Comparison of ENCODE assay signal across 17 mouse cellular contexts in genomic region chr6:114692691-114693090, GRCm38 (mm10). TPM values are rescaled to one million over a fixed set of nuclear protein-coding genes. Genes with fewer than 3 reads are reported as not detected.
DNase-seq lines count a peak whose midpoint lies in the region; ATAC-seq and TF ChIP-seq lines count a peak whose summit lies in the region.
"Had no signal": no experiment of that assay in that cellular context is flagged by ENCODE, and none has a peak within 500 bp of the region (broad histone marks: within the 10 kb centered on the region; RNA-seq: fewer than 3 reads in every experiment).

No protein-coding gene starts in this region.

- no peak overlapping the region for H3K4me3 ChIP-seq in layer of hippocampus, adult 2 months
- no peak overlapping the region for H3K4me3 ChIP-seq in stomach, postnatal 0 days (ENCODE audit: low read depth, low read length)
- H3K4me3 ChIP-seq: heart, embryonic 13.5 days; midbrain, embryonic 12.5 days; neural tube, embryonic 12.5 days; stomach, embryonic 15.5 days had no signal

- no peaks in the 10 kb centered on the region for H3K4me1 ChIP-seq in stomach, postnatal 0 days (replicated peaks; ENCODE audit: control insufficient read depth, insufficient read depth)
- H3K4me1 ChIP-seq: midbrain, embryonic 12.5 days; neural tube, embryonic 12.5 days; stomach, embryonic 15.5 days had no signal

- H3K36me3 ChIP-seq in stomach, postnatal 0 days (ENCODE audit: control insufficient read depth, insufficient read depth, low read length): no peaks in the 10 kb centered on the region
- H3K36me3 ChIP-seq: midbrain, embryonic 12.5 days had no signal

- TF ChIP-seq EP300 in stomach, postnatal 0 days (optimal IDR thresholded peaks at IDR 0.05): no peak

- ATAC-seq in stomach, postnatal 0 days (ENCODE audit: low FRiP score, low TSS enrichment): no peak
- ATAC-seq: intestine, postnatal 0 days had no signal

- peak; percentile 10 for DNase-seq in cerebellum, adult 8-10 months
- no peak for DNase-seq in cerebellum, adult 11-12 months
- no peak for DNase-seq in layer of hippocampus, adult 2 months (ENCODE audit: low spot score in 2 of 2)
- no peak for DNase-seq in layer of hippocampus, adult 9-10 months (ENCODE audit: low spot score)
- peak; percentile 70 to 75 for DNase-seq in right cerebral cortex, postnatal 10 days (ENCODE audit: low spot score in 2 of 2)
- DNase-seq in right cerebral cortex, adult 2 months (ENCODE audit: low spot score in 2 of 2): no peak
- no peak for DNase-seq in kidney, postnatal 4 days
- no peak for DNase-seq in stomach, postnatal 0 days (ENCODE audit: low spot score)
- DNase-seq: adrenal gland, postnatal 25 days; kidney, postnatal 10 days; liver; thymus, postnatal 25 days had no signal

- peak overlapping the region; percentile 18; the same call in 1 of the 2 replicates for H3K27ac ChIP-seq in layer of hippocampus, adult 2 months
- H3K27ac ChIP-seq in stomach, postnatal 0 days (replicated peaks): no peak overlapping the region
- H3K27ac ChIP-seq: heart, embryonic 13.5 days; midbrain, embryonic 12.5 days; neural tube, embryonic 12.5 days; stomach, embryonic 15.5 days had no signal

- H3K9me3 ChIP-seq in stomach, postnatal 0 days (ENCODE audit: control insufficient read depth, low read length): no peaks in the 10 kb centered on the region
- H3K9me3 ChIP-seq: heart, embryonic 13.5 days; midbrain, embryonic 12.5 days; neural tube, embryonic 12.5 days; stomach, embryonic 15.5 days had no signal

- no peak for TF ChIP-seq CTCF in layer of hippocampus, adult 2 months (conservative IDR thresholded peaks at IDR 0.05)
- TF ChIP-seq CTCF in stomach, postnatal 0 days (IDR thresholded peaks at IDR 0.05; ENCODE audit: low read depth): no peak

- no peaks in the 10 kb centered on the region for H3K27me3 ChIP-seq in stomach, postnatal 0 days (ENCODE audit: control insufficient read depth, insufficient read depth, low read length)
- H3K27me3 ChIP-seq: heart, embryonic 13.5 days; midbrain, embryonic 12.5 days; neural tube, embryonic 12.5 days; stomach, embryonic 15.5 days had no signal

- no peak overlapping the region for H3K4me2 ChIP-seq in stomach, postnatal 0 days (replicated peaks; ENCODE audit: low read depth)
- H3K4me2 ChIP-seq: heart, embryonic 13.5 days; midbrain, embryonic 12.5 days; neural tube, embryonic 12.5 days; stomach, embryonic 15.5 days had no signal

- no peak overlapping the region for H3K9ac ChIP-seq in stomach, postnatal 0 days (ENCODE audit: low read length)
- H3K9ac ChIP-seq: heart, embryonic 13.5 days; midbrain, embryonic 12.5 days; neural tube, embryonic 12.5 days; stomach, embryonic 15.5 days had no signal

- WGBS in stomach, postnatal 0 days: 89% methylated on average over 10 of the region's 10 CpGs

RNA-seq across cellular contexts. Expression of gene Atg7, which starts 49.8 kb away (rescaled TPM):
- 10 to 100 TPM; 24.7 to 26.5 TPM for total RNA-seq in layer of hippocampus, adult 2 months (2021)
- polyA plus RNA-seq in stomach, postnatal 0 days (2015; fragmentation: Nextera tagmentation; extraction: Ambion mirVana): 14.0 and 15.0 TPM in 2 replicates

Comparison
In these comparisons a context has a peak if more than half of its experiments do, and no peak if none do; other contexts are left out.
1. DNase-seq: peak in cerebellum, adult 8-10 months (single experiment) and right cerebral cortex, postnatal 10 days (2 of 2); none in cerebellum, adult 11-12 months (single experiment), layer of hippocampus, adult 2 months (0 of 2), layer of hippocampus, adult 9-10 months (single experiment), right cerebral cortex, adult 2 months (0 of 2), kidney, postnatal 4 days (0 of 2) and stomach, postnatal 0 days (single experiment).